Mouse (Mus musculus) erythroblast, adult 5-6 weeks (primary cell): ENCODE data around the gene Cox6b2. TPM values are rescaled to one million over a fixed set of nuclear protein-coding genes. Genes with fewer than 3 reads are reported as not detected.

ENCODE experiments used
- ATAC-seq: replicated peaks from 2 replicates; pipeline ENCODE4 v1.8.0; 2016; ENCODE audit warnings: moderate number of reproducible peaks, mild to moderate bottlenecking, moderate TSS enrichment, inconsistent platforms; ENCODE audit not compliant: poor library complexity, low FRiP score, severe bottlenecking
- total RNA-seq, 2 experiments: library from RNA; stranded (forward) in 1 of 2; stranded (reverse) in 1 of 2; fragments of 150-400 nt in 1 of 2; fragments of 200-764, 138-1000 nt in 1 of 2; gene quantifications; 2 replicates each; pipeline versions ENCODE4 v1.2.3 to v1.2.4; 2015 to 2017; ENCODE audit warnings: low replicate concordance in 2 of 2

Cox6b2 gene
- total RNA-seq, 2 experiments from 2014 or later: 18.8 to 44.4 TPM

GRCm38 (mm10) chr7:4771202-4771601 is 18.3 kb upstream of the Cox6b2 start, which contains the start of gene Fam71e2:
Gene Fam71e2 (minus strand): TSS chr7:4771302.
- no peak for ATAC-seq

DNA sequence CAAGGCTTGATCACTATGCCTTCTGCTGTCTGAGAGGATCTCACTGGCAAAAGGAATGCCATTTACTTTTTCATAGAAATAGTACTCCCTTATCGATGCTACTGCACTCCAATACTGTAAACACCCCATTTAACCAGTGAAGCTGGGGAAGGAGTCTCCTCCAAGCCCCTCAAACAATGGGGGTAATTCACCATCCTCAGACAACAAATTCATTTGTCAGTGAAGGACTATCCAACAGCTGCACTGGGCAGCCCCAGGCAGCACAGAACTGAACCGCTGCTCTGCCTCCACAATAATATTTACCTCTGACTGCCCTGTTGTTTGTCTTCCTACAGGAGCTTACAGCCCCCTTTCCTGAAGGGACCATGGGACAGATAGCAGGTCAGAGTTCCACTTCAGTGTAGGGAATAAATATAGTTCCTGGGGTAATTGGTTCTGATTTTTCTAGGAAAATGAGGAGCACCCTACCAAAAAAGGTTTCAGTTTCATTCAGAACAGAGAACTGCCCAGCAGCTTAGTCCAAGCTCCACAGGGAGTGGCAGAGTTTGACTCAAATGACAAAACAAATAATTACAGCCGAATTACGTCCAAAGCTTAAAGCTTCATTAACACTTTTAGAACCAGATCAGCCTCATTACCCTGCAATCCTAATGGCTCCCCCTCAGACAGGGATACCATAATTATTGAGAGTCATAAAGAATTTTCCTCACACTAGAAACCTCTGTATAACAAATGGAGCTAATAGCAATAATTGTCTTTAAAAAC is 12.2 kb upstream of the Cox6b2 start:
- ATAC-seq: no peak

- no peak for ATAC-seq
Observed at GRCm38 (mm10) chr7:4759670-4760069, 6.8 kb upstream of the Cox6b2 start.

GRCm38 (mm10) chr7:4751971-4752820 is 698 bp downstream of the Cox6b2 start:
- ATAC-seq: peak; percentile 67

DNA sequence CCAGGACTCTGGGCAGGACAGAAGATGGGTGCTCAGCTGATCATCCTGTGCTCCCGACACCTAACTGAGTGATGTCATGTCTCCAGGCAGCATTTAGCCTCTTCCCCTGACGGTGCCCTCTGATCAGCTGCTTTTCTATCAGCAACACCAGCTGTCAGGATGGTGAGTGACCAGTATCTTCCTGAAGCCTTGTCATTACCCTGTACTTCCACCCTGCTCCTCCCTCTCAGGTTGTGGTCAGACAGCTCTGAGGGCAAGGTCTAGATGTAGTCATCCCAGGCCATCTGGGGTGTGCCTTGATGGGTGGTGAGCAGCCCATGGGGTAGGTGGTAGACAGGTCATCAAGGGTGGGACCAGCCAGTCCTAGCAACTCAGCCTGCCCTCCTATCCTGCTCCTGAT is 3.7 kb downstream of the Cox6b2 start:
- peak; percentile 60 for ATAC-seq

DNA sequence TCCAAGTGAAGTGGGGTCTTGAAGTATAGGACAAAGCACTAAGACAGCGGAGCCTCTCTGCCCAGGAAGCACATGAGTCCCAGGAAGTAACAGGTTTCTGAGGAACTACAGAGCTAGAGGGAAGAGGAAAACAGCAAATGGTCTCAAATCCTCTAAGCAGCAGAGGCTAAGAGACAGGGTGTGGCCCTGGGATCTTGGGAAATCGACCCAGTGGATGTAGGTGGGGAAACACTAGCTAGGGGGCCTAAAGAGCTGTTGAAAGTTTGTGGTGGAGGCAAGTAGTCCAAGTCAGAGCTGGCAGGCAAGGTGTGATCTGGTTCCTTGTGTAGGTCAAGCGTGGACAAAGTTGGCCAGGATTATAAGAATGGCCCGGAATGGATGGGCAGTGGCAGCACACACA is 4.6 kb downstream of the Cox6b2 start:
- ATAC-seq: no peak

- ATAC-seq: peak; percentile 48
Observed at GRCm38 (mm10) chr7:4747156-4747899, 5.6 kb downstream of the Cox6b2 start.

GRCm38 (mm10) chr7:4746326-4746980 is 6.4 kb downstream of the Cox6b2 start:
- ATAC-seq: no peak

DNA sequence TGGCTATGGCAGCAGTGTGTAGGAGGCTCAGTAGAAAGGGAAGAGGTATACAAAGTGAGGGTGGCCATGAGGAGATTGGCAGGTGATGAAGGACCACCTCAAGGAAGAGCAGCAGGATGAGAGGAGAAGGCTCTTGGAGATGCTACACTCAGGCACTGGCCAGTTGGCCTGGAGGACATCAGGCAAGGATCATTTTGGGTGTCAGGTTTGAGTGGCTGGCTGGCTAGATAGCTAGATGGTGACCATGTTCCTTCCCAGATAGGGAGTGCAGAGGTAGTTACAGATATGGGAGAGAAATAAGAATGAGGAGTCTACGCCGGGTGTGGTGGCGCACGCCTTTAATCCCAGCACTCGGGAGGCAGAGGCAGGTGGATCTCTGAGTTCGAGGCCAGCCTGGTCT is 8.0 kb downstream of the Cox6b2 start:
- no peak for ATAC-seq

DNA sequence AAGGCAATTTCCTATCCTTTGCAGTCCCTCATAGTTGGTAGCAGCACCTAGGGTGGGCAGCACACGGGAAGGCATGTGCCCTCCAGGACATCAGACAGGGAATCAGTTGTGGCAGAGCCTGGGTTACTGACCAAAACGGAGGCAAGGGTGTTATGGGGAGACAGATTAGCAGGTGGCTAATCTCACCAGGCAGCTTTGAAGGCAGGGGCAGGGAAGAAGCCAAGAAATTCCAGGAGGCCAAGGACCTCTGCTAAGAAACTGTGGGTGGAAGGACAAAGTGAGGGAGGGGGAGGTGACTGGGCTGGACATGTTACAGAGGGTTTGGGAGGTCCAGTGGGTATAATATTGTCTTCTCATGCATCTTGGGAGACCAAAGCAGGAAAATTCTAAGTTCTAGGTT is 9.5 kb downstream of the Cox6b2 start:
- ATAC-seq: no peak

DNA sequence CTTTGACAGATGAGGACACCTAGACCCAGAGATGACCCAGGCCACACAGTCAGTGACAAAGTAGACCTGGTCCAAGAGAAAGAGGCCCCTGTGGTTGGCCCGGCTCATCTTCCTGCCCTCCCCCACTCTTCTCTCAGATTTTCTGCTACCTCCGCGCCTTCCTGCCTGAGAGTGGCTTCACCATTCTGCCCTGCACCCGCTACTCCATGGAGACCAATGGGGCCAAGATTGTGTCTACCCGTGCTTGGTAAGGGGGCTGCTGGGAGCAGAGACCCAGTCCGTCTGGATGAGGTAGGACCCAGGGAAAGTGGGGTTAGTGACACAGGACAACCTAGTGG is 10.4 kb downstream of the Cox6b2 start:
- no peak for ATAC-seq

- ATAC-seq: no peak
Observed at GRCm38 (mm10) chr7:4741672-4742481, 11.0 kb downstream of the Cox6b2 start.

DNA sequence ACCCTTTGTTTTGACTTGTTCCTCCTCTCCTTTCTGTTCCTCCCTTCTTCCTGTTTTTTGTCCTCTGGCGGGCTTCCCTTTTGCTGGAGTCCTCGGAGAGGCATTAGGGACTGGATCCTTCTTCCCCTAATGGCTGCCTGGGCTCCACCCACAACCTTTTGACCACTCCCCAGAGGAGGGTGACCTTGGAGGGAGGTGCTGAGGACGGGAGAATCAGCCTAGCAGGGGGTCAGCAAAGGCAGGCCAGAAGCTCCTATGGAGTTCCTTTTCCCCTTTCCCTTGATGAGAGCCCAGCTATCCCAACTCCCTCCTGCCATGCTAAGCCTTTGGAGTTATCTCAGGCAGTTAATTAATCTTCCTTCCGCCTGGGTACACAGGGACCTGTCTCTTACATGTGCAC is 11.7 kb downstream of the Cox6b2 start:
- peak; percentile 72 for ATAC-seq

DNA sequence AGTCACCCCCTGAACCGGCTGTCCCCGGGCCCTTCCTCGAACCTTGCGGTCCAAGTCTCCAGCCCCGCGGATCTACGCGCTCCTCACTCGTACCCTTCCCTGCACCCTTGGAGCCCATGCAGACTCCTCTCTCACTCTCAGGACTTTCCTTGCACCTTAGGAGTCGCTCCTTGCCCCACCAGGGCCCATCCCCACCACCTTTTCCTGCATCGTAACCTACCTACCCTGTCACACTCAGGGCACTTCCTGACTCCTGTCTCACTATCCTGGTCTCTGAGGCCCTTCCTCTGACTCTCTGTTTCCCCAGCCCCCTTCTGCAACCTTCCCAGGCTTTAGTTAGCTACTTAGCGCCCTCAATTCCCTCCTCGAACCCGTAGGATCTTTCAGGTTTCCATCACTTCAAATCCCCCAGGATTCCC is 12.6 kb downstream of the Cox6b2 start:
- no peak for ATAC-seq

GRCm38 (mm10) chr7:4739544-4740275 is 13.2 kb downstream of the Cox6b2 start, which contains the start of gene Kmt5c:
Gene Kmt5c (plus strand): TSS chr7:4740115.
- peak; percentile 83 for ATAC-seq

DNA sequence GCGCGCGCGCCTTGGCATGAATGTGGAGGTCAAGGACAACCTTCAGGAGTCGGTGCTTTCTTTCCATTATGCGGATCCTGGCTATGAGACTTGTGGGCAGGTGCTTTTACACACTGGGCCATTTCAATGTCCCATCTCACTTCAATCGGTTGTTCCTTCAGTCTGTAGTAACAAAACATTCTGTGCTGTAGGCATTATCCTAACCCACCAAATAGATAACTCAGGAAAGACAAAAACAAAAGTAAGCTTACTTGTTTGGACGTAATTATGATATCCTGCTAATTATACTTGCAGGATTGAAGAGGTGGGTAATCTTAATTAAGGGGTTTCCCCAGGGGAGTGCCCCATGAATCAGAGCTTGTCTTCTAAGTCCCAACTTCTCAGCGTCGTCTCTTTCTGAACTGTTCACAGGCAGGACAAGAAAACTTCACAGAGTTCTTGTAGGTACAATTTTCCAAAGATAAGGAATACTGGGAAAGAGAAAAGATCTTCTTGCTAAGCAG is 13.8 kb downstream of the Cox6b2 start:
- ATAC-seq: no peak

- peak; percentile 88 for ATAC-seq
Observed at GRCm38 (mm10) chr7:4732968-4733392, 19.9 kb downstream of the Cox6b2 start.

- no peak for ATAC-seq
Observed at GRCm38 (mm10) chr7:4731090-4731489, 21.8 kb downstream of the Cox6b2 start.
